ENCODE assay signal across 9 mouse cellular contexts in the genomic region with DNA sequence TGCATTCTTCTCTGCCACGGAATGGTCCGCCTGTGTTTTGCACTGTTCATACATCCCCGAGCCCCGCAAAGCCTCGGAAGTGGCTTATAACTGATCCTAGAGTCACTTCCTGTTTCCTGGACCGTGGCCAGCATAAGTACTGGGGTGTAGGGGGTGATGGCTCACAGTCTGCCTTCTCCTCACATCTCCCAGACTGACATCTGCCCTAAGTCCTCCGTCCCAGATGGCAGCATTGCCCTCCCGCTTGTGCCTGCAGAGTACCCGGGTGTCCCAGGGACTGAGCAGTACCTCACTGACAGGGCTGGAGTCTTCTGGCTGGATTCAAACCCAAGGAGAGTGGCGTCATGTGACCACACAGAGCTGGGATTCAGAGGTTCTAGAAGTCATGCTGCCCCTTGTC. TPM values are rescaled to one million over a fixed set of nuclear protein-coding genes. Genes with fewer than 3 reads are reported as not detected.
DNase-seq lines count a peak whose midpoint lies in the region; ATAC-seq lines count a peak whose summit lies in the region.
"Had no signal": no experiment of that assay in that cellular context is flagged by ENCODE, and none has a peak within 500 bp of the region (broad histone marks: within the 10 kb centered on the region; RNA-seq: fewer than 3 reads in every experiment).

No protein-coding gene starts in this region.

- peaks cover 13% of the 10 kb centered on the region for H3K4me1 ChIP-seq in hindbrain, embryonic 10.5 days (replicated peaks)
- no peaks in the 10 kb centered on the region for H3K4me1 ChIP-seq in hindbrain, embryonic 14.5 days (replicated peaks; ENCODE audit: control insufficient read depth, insufficient read depth, low read length)
- no peaks in the 10 kb centered on the region for H3K4me1 ChIP-seq in hindbrain, embryonic 12.5 days
- no peaks in the 10 kb centered on the region for H3K4me1 ChIP-seq in midbrain, embryonic 12.5 days

- H3K27me3 ChIP-seq in hindbrain, embryonic 10.5 days (ENCODE audit: insufficient read depth, poor library complexity, severe bottlenecking): peaks cover 16% of the 10 kb centered on the region
- H3K27me3 ChIP-seq in hindbrain, embryonic 14.5 days (ENCODE audit: control insufficient read depth, insufficient read depth, low read length): no peaks in the 10 kb centered on the region
- peaks cover 9% of the 10 kb centered on the region; the same call in 1 of the 2 replicates for H3K27me3 ChIP-seq in hindbrain, embryonic 12.5 days
- peaks cover 17% of the 10 kb centered on the region; the same call in 1 of the 2 replicates for H3K27me3 ChIP-seq in midbrain, embryonic 12.5 days

- 0 out of 2 replicates have a peak overlapping the region, but pooled peaks have one; percentile 9 for H3K4me3 ChIP-seq in hindbrain, embryonic 10.5 days
- H3K4me3 ChIP-seq in hindbrain, embryonic 14.5 days (replicated peaks; ENCODE audit: low read length): no peak overlapping the region
- H3K4me3 ChIP-seq in hindbrain, embryonic 12.5 days: no peak overlapping the region
- no peak overlapping the region for H3K4me3 ChIP-seq in midbrain, embryonic 12.5 days
- H3K4me3 ChIP-seq: heart, adult 2 months had no signal

- ATAC-seq in hindbrain, embryonic 14.5 days (ENCODE audit: low FRiP score): no peak
- peak; percentile 11; the same call in 1 of the 2 replicates for ATAC-seq in hindbrain, embryonic 12.5 days (ENCODE audit: low FRiP score)
- 0 out of 2 replicates have a peak, but pooled peaks have one; percentile 3 for ATAC-seq in midbrain, embryonic 12.5 days (ENCODE audit: low FRiP score, low read depth)

- no peak overlapping the region for H3K4me2 ChIP-seq in hindbrain, embryonic 14.5 days (replicated peaks)
- no peak overlapping the region; the same call in 1 of the 2 replicates for H3K4me2 ChIP-seq in hindbrain, embryonic 12.5 days (replicated peaks)
- H3K4me2 ChIP-seq in midbrain, embryonic 12.5 days (replicated peaks): no peak overlapping the region

- H3K9me3 ChIP-seq in hindbrain, embryonic 10.5 days: no peaks in the 10 kb centered on the region
- no peaks in the 10 kb centered on the region for H3K9me3 ChIP-seq in hindbrain, embryonic 14.5 days (ENCODE audit: control insufficient read depth, low read length)
- no peaks in the 10 kb centered on the region for H3K9me3 ChIP-seq in hindbrain, embryonic 12.5 days (replicated peaks)
- H3K9me3 ChIP-seq in midbrain, embryonic 12.5 days: no peaks in the 10 kb centered on the region

- no peaks in the 10 kb centered on the region for H3K36me3 ChIP-seq in hindbrain, embryonic 10.5 days
- H3K36me3 ChIP-seq in hindbrain, embryonic 14.5 days (replicated peaks; ENCODE audit: control insufficient read depth, insufficient read depth): no peaks in the 10 kb centered on the region
- H3K36me3 ChIP-seq in hindbrain, embryonic 12.5 days: no peaks in the 10 kb centered on the region
- no peaks in the 10 kb centered on the region for H3K36me3 ChIP-seq in midbrain, embryonic 12.5 days

- WGBS in hindbrain, embryonic 10.5 days: 52% methylated on average over 10 of the region's 10 CpGs
- 56% methylated on average over 10 of the region's 10 CpGs for WGBS in hindbrain, embryonic 14.5 days
- WGBS in hindbrain, embryonic 12.5 days: 53% methylated on average over 10 of the region's 10 CpGs
- WGBS in midbrain, embryonic 12.5 days: 56% methylated on average over 10 of the region's 10 CpGs

- H3K27ac ChIP-seq in hindbrain, embryonic 10.5 days: no peak overlapping the region
- H3K27ac ChIP-seq in hindbrain, embryonic 14.5 days: no peak overlapping the region
- H3K27ac ChIP-seq in hindbrain, embryonic 12.5 days: no peak overlapping the region
- no peak overlapping the region for H3K27ac ChIP-seq in midbrain, embryonic 12.5 days (replicated peaks)
- H3K27ac ChIP-seq: heart, adult 2 months had no signal

- no peak overlapping the region for H3K9ac ChIP-seq in hindbrain, embryonic 14.5 days
- no peak overlapping the region for H3K9ac ChIP-seq in hindbrain, embryonic 12.5 days
- H3K9ac ChIP-seq in midbrain, embryonic 12.5 days (replicated peaks): no peak overlapping the region

- no peak for DNase-seq in hindbrain, embryonic 10.5 days (ENCODE audit: low spot score)
- no peak for DNase-seq in hindbrain, embryonic 14.5 days (ENCODE audit: low spot score)
- peak; percentile 49 for DNase-seq in CD4-positive, CD25-positive, alpha-beta regulatory T cell, adult 2 months (ENCODE audit: low read depth, low spot score)
- no peak for DNase-seq in adrenal gland, postnatal 4 days (ENCODE audit: low spot score in 2 of 2)
- DNase-seq in cerebellum, adult 11 months: no peak
- no peak for DNase-seq in left cerebral cortex, postnatal 36 days (ENCODE audit: low spot score in 2 of 2)

- intact Hi-C loops in left cerebral cortex, postnatal 36 days (cut with DNase I): loop anchor here (2.0 kb wide), 2 partner anchors 33 to 187 kb away; no protein-coding TSS in a partner anchor

RNA-seq across cellular contexts. Expression of a gene that starts 0.4 kb away (rescaled TPM):
- 0.07 TPM in 1 of 2 replicates, not detected in the other for polyA plus RNA-seq in hindbrain, embryonic 10.5 days (2016; fragmentation: Nextera tagmentation; extraction: Ambion mirVana)
- polyA plus RNA-seq in hindbrain, embryonic 14.5 days (2014; fragmentation: Nextera tagmentation; extraction: Ambion mirVana): 0.31 TPM in 1 of 2 replicates, not detected in the other
- polyA plus RNA-seq in hindbrain, embryonic 12.5 days (2016; fragmentation: Nextera tagmentation; extraction: Ambion mirVana): not detected in 2 replicates
- polyA plus RNA-seq in midbrain, embryonic 12.5 days (2016; fragmentation: Nextera tagmentation; extraction: Ambion mirVana): not detected in 2 replicates
- total RNA-seq in adrenal gland, postnatal 4 days (2021): under 1 TPM; 0.34 to 0.59 TPM
- total RNA-seq in left cerebral cortex, postnatal 36 days (2021): not detected
- total RNA-seq: heart, adult 2 months had no signal
- polyA plus RNA-seq: heart, adult 2 months had no signal

RNA-seq across cellular contexts. Expression of a gene that starts 6.4 kb away (rescaled TPM):
- polyA plus RNA-seq in hindbrain, embryonic 10.5 days (2016; fragmentation: Nextera tagmentation; extraction: Ambion mirVana): 391 and 433 TPM in 2 replicates
- 553 and 683 TPM in 2 replicates for polyA plus RNA-seq in hindbrain, embryonic 14.5 days (2014; fragmentation: Nextera tagmentation; extraction: Ambion mirVana)
- polyA plus RNA-seq in hindbrain, embryonic 12.5 days (2016; fragmentation: Nextera tagmentation; extraction: Ambion mirVana): 333 and 394 TPM in 2 replicates
- polyA plus RNA-seq in midbrain, embryonic 12.5 days (2016; fragmentation: Nextera tagmentation; extraction: Ambion mirVana): 389 and 410 TPM in 2 replicates
- 100 to 1,000 TPM; 292 to 315 TPM for total RNA-seq in adrenal gland, postnatal 4 days (2021)
- 100 to 1,000 TPM; 233 to 246 TPM for total RNA-seq in left cerebral cortex, postnatal 36 days (2021)

RNA-seq across cellular contexts. Expression of a gene that starts 30.6 kb away (rescaled TPM):
- 0.18 TPM in 1 of 2 replicates, not detected in the other for polyA plus RNA-seq in hindbrain, embryonic 10.5 days (2016; fragmentation: Nextera tagmentation; extraction: Ambion mirVana)
- not detected in 2 replicates for polyA plus RNA-seq in hindbrain, embryonic 14.5 days (2014; fragmentation: Nextera tagmentation; extraction: Ambion mirVana)
- not detected in 2 replicates for polyA plus RNA-seq in hindbrain, embryonic 12.5 days (2016; fragmentation: Nextera tagmentation; extraction: Ambion mirVana)
- polyA plus RNA-seq in midbrain, embryonic 12.5 days (2016; fragmentation: Nextera tagmentation; extraction: Ambion mirVana): 0.10 TPM in 1 of 2 replicates, not detected in the other
- total RNA-seq in adrenal gland, postnatal 4 days (2021): not detected
- not detected for total RNA-seq in left cerebral cortex, postnatal 36 days (2021)
- total RNA-seq: heart, adult 2 months had no signal
- polyA plus RNA-seq: heart, adult 2 months had no signal

RNA-seq across cellular contexts. Expression of a gene that starts 42.6 kb away (rescaled TPM):
- not detected in 2 replicates for polyA plus RNA-seq in hindbrain, embryonic 10.5 days (2016; fragmentation: Nextera tagmentation; extraction: Ambion mirVana)
- not detected in 2 replicates for polyA plus RNA-seq in hindbrain, embryonic 14.5 days (2014; fragmentation: Nextera tagmentation; extraction: Ambion mirVana)
- polyA plus RNA-seq in hindbrain, embryonic 12.5 days (2016; fragmentation: Nextera tagmentation; extraction: Ambion mirVana): not detected in 2 replicates
- polyA plus RNA-seq in midbrain, embryonic 12.5 days (2016; fragmentation: Nextera tagmentation; extraction: Ambion mirVana): not detected in 2 replicates
- not detected for total RNA-seq in adrenal gland, postnatal 4 days (2021)
- not detected for total RNA-seq in left cerebral cortex, postnatal 36 days (2021)
- total RNA-seq: heart, adult 2 months had no signal
- polyA plus RNA-seq: heart, adult 2 months had no signal

RNA-seq across cellular contexts. Expression of a gene that starts 54.0 kb away (rescaled TPM):
- polyA plus RNA-seq in hindbrain, embryonic 10.5 days (2016; fragmentation: Nextera tagmentation; extraction: Ambion mirVana): not detected in 2 replicates
- not detected in 2 replicates for polyA plus RNA-seq in hindbrain, embryonic 14.5 days (2014; fragmentation: Nextera tagmentation; extraction: Ambion mirVana)
- not detected in 2 replicates for polyA plus RNA-seq in hindbrain, embryonic 12.5 days (2016; fragmentation: Nextera tagmentation; extraction: Ambion mirVana)
- polyA plus RNA-seq in midbrain, embryonic 12.5 days (2016; fragmentation: Nextera tagmentation; extraction: Ambion mirVana): not detected in 2 replicates
- not detected for total RNA-seq in adrenal gland, postnatal 4 days (2021)
- not detected for total RNA-seq in left cerebral cortex, postnatal 36 days (2021)
- total RNA-seq: heart, adult 2 months had no signal
- polyA plus RNA-seq: heart, adult 2 months had no signal
